Mouse (Mus musculus): ENCODE data around the gene Arhgap42.

The Arhgap42 gene

GRCm38 (mm10) chr9:9210464-9210863 is 28.4 kb downstream of the Arhgap42 start:
- no peak for DNase-seq (ENCODE audit: low read depth, low spot score)

GRCm38 (mm10) chr9:9208205-9208604 is 30.7 kb downstream of the Arhgap42 start:
- no peak for DNase-seq (ENCODE audit: low read depth, low spot score)

DNA sequence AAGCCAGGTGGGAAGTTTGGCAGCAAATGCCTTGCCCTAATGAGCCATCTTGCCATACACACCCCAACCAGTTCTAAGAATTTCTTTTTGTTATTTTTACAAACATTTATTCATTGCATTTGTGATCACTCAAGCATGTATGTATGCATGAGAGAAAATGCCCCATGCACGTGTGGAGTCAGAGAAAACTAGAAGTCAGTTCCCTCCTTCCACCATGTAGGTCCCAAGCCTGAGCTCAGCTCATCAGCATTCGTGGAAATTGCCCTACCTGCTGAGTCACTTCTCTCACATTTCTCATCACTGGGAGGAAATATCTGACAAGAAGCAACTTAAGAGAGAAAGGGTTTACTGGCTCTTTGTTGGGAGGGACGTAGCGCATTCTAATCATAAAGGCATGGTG is 31.6 kb downstream of the Arhgap42 start:
- DNase-seq (ENCODE audit: low read depth, low spot score): no peak

DNA sequence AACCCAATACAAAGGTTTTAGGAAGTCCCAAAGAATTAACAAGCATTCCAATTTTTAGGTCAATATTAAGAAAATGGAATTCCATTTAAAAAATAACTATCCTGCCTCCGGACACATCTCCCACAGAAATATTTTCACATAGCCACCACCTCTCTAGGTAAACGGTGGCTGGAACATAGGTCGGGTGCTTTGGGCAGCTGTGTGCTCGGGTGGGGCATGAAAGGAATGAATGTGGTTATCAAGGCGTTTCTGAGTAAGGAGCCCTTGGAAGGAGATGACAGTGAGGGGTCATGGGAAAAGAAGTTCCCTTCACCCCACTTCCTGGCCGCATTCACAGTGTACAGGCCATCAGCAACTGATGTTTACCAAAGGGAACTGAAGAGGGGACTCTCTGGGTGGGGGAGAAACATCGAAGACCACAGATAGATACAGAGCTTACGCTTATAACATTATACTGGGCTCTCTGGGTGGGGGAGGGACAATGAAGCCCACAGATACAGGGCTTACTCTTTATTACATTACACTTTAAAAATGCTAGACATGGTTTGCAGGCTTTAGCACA is 38.0 kb downstream of the Arhgap42 start:
- no peak for DNase-seq (ENCODE audit: low read depth, low spot score)

DNA sequence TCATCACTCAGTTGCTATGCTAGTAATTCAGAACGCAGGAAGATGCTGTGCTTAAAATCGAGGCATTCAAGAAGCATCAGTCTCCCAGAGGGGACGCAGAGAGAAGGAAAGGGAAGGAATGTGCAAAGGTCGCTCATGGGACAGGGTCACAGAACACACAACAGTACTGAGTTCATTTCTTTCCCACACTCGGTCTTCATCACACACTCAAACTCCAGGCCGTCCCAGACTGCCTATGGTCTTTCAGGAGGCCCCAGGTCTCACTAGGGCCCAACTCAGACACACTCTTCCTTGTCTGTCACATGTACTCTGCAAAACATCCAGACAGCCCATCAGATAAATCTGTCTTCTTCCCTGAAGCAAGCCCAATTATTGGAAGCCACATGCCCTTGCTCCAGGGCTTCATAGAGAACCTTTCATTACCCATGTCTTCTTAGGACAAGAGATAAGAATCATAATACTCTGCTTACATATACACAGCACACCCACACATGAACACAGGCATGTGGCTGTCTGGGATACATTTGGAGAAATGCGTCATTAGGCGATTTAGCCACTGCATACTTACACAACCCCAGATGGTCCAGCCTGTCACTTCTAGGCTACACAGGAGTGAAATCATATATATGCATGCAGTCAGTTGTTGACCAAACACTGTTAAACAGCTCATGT is 39.6 kb downstream of the Arhgap42 start:
- DNase-seq (ENCODE audit: low read depth, low spot score): no peak

DNA sequence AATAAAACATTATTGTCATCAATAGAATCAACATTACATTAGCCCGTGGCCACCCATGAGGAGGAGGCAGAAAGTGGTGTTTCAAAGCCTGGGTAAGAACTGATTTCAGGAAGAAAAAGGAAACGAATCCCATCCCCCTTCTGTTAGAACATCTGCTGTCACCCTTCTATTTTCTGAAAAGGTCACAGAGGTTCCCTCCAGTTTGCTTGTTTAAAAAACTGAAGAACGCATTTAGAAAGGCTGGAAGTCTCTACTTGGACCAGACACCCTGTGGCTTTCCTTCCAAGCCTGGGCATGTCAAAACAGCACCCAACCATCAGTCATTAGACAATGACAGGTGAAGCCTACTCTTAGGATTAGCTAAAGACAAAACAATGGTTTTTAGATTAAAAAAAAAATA is 40.3 kb downstream of the Arhgap42 start:
- no peak for DNase-seq (ENCODE audit: low read depth, low spot score)

- DNase-seq (ENCODE audit: low read depth, low spot score): no peak
These were observed 42.9 kb downstream of the Arhgap42 start for GRCm38 (mm10) chr9:9196046-9196445.

DNA sequence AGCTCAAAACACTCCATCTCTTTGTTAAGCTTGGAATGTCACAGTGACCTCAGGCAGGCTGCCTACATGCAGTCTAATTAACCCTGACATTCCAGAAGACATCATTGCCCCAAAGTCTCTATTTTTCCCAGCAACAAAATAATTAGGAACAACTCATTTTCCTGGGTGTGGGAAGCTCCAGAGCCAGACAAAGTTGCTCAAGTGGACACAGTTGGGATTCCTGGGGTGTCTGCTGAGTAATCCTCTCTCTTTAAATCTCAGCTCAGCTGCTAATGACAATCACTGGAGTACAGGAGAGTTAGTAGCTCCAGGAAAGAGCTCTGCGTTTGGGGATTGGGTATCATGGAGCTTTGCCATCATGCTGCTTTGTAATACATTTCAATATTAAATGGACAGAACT is 44.4 kb downstream of the Arhgap42 start:
- DNase-seq (ENCODE audit: low read depth, low spot score): no peak

- DNase-seq (ENCODE audit: low read depth, low spot score): no peak
These were observed 46.2 kb downstream of the Arhgap42 start for GRCm38 (mm10) chr9:9192716-9193115.

GRCm38 (mm10) chr9:9190835-9191234 is 48.1 kb downstream of the Arhgap42 start:
- DNase-seq (ENCODE audit: low read depth, low spot score): no peak

DNA sequence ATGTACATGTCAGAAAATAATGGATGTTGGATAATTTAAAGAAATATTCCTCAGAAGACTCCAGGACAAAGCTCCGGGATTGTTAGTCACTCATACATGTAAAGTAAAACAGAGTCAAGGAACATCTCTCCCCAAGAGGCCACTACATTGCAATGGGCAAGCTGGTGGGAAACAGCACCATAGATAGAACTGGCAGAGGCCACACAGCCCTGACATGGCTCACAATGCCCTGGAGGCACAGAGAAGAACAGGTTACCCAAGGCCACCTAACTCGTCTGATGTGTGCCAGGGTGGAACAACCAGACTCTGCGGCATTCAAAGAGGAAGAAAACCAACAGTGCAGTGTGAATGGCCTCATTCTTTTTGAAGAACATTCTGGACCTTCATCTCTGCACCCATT is 50.7 kb downstream of the Arhgap42 start:
- no peak for DNase-seq (ENCODE audit: low read depth, low spot score)

- no peak for DNase-seq (ENCODE audit: low read depth, low spot score)
These were observed 61.2 kb downstream of the Arhgap42 start for GRCm38 (mm10) chr9:9177745-9178144.

GRCm38 (mm10) chr9:9174924-9175323 is 64.0 kb downstream of the Arhgap42 start:
- DNase-seq (ENCODE audit: low read depth, low spot score): no peak

- no peak for DNase-seq (ENCODE audit: low read depth, low spot score)
These were observed 64.7 kb downstream of the Arhgap42 start for GRCm38 (mm10) chr9:9174206-9174605.

GRCm38 (mm10) chr9:9173091-9173490 is 65.8 kb downstream of the Arhgap42 start:
- no peak for DNase-seq (ENCODE audit: low read depth, low spot score)

GRCm38 (mm10) chr9:9171146-9171816 is 67.6 kb downstream of the Arhgap42 start:
- DNase-seq (ENCODE audit: low read depth, low spot score): peak; percentile 13

- no peak for DNase-seq (ENCODE audit: low read depth, low spot score)
These were observed 73.2 kb downstream of the Arhgap42 start for GRCm38 (mm10) chr9:9165641-9166063.

- no peak for DNase-seq (ENCODE audit: low read depth, low spot score)
These were observed 78.2 kb downstream of the Arhgap42 start for GRCm38 (mm10) chr9:9160736-9161135.

GRCm38 (mm10) chr9:9158241-9158640 is 80.7 kb downstream of the Arhgap42 start:
- DNase-seq (ENCODE audit: low read depth, low spot score): no peak

- DNase-seq (ENCODE audit: low read depth, low spot score): no peak
These were observed 81.5 kb downstream of the Arhgap42 start for GRCm38 (mm10) chr9:9157425-9157824.

DNA sequence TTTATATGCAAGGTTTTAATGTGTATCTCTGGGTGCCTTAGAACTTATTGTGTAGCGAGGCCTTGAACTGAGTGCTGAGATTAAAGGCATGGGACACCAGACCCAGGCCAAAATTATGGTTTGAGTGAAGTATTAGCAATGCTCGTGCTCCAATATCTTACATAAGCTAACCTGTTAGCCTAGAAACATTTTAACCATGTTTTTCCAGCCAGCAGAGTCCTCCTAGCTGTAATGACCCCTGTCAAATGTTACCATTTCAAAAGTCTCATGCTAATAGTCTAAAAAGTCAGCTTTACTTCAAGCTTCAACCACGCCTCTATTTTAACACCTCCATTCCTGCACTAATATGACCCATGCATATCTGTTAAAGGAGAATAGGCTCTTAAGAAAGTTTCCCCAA is 84.3 kb downstream of the Arhgap42 start:
- no peak for DNase-seq (ENCODE audit: low read depth, low spot score)

- no peak for DNase-seq (ENCODE audit: low read depth, low spot score)
These were observed 94.4 kb downstream of the Arhgap42 start for GRCm38 (mm10) chr9:9144301-9145121.

Data from forelimb bud, embryonic 11.5 days (tissue).